Mouse (Mus musculus) neural tube, embryonic 11.5 days (tissue): Measurements from ENCODE around the gene Sparc. TPM values are rescaled to one million over a fixed set of nuclear protein-coding genes. Genes with fewer than 3 reads are reported as not detected.
"Not testable (repeated sequence)": the region's sequence is repeated elsewhere in the genome, so short reads cannot be mapped to it uniquely, and the experiment has no call there.

ENCODE experiments used
- ATAC-seq: fragments of 200-750 bp; cut with Nextera tagmentation; 2 replicates; pipeline ENCODE4 v1.8.0; 2017; ENCODE audit warnings: moderate number of reproducible peaks, mild to moderate bottlenecking, moderate TSS enrichment, moderate library complexity; ENCODE audit not compliant: insufficient read depth, low FRiP score, low TSS enrichment
- DNase-seq: peaks from one replicate; pipeline ENCODE4 v3.0.0-alpha.2; 2015; ENCODE audit warnings: low spot score
- H3K27ac ChIP-seq: fragments of 300-500 bp; sonication (generic); 2 replicates; pipeline ENCODE4 v1.5.1; 2014; ENCODE audit warnings: low read depth, mild to moderate bottlenecking, low read length
- H3K27me3 ChIP-seq: fragments of 300-500 bp; sonication (generic); 2 replicates; pipeline ENCODE4 v1.6.1; 2014; ENCODE audit warnings: mild to moderate bottlenecking, low read length, mixed read lengths; ENCODE audit not compliant: control insufficient read depth, insufficient read depth
- H3K36me3 ChIP-seq: fragments of 300-500 bp; sonication (generic); 2 replicates; pipeline ENCODE4 v1.6.1; 2014; ENCODE audit warnings: mild to moderate bottlenecking, low read length, moderate library complexity, mixed read lengths; ENCODE audit not compliant: control insufficient read depth, insufficient read depth
- H3K4me1 ChIP-seq: fragments of 300-500 bp; sonication (generic); 2 replicates; pipeline ENCODE4 v1.6.1; 2014; ENCODE audit warnings: low read length, mixed read lengths; ENCODE audit not compliant: control insufficient read depth, insufficient read depth
- H3K4me2 ChIP-seq: fragments of 300-500 bp; sonication (generic); 2 replicates; pipeline ENCODE4 v1.6.1; 2014; ENCODE audit warnings: low read depth, mild to moderate bottlenecking, moderate library complexity
- H3K4me3 ChIP-seq: fragments of 300-500 bp; sonication (generic); 2 replicates; pipeline ENCODE4 v1.5.1; 2014; ENCODE audit warnings: low read depth, low read length
- H3K9ac ChIP-seq: fragments of 300-500 bp; sonication (generic); 2 replicates; pipeline ENCODE4 v1.6.1; 2014; ENCODE audit warnings: mild to moderate bottlenecking, low read length
- H3K9me3 ChIP-seq: fragments of 300-500 bp; sonication (generic); 2 replicates; pipeline ENCODE4 v1.6.1; 2016; ENCODE audit warnings: low read length; ENCODE audit not compliant: control insufficient read depth
- WGBS: fragments of 180-500 bp; shearing (Covaris S2); extraction: QIAGEN DNeasy Blood & Tissue Kit; methylation state at CpG from one replicate; pipeline ENCODE4 v1.1.7; 2014; 5-methylcytosine and 5-hydroxymethylcytosine counted together
- polyA plus RNA-seq: library from polyadenylated mRNA; unstranded; fragments of >200 nt; fragmentation: Nextera tagmentation; extraction: Ambion mirVana; gene quantifications from 2 replicates; pipeline ENCODE4 v1.2.1, GENCODE M21; 2014

The Sparc gene
- polyA plus RNA-seq, 1 experiment from 2014 or later: 450 TPM

DNA sequence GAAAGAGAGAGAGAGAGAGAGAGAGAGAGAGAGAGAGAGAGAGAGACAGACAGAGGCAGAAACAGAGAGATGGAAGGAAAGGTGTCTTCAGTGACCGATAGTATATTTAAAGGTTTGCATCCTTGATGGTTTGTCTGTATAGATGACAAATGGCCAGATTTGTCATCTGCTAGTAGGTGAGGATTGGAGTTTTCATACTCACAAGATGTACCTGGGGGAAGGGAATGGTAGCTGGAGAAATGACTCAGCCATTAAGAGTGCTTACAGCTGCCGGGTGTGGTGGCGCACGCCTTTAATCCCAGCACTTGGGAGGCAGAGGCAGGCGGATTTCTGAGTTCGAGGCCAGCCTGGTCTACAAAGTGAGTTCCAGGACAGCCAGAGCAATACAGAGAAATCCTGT is 7.3 kb downstream of the Sparc start:
- peaks cover 14% of the 10 kb centered on the region for H3K4me1 ChIP-seq
- WGBS: 77% methylated on average over 6 of the region's 6 CpGs
- not testable (repeated sequence) for H3K27ac ChIP-seq, DNase-seq, ATAC-seq, H3K27me3 ChIP-seq, H3K9ac ChIP-seq, H3K36me3 ChIP-seq, H3K9me3 ChIP-seq, H3K4me2 ChIP-seq, H3K4me3 ChIP-seq

DNA sequence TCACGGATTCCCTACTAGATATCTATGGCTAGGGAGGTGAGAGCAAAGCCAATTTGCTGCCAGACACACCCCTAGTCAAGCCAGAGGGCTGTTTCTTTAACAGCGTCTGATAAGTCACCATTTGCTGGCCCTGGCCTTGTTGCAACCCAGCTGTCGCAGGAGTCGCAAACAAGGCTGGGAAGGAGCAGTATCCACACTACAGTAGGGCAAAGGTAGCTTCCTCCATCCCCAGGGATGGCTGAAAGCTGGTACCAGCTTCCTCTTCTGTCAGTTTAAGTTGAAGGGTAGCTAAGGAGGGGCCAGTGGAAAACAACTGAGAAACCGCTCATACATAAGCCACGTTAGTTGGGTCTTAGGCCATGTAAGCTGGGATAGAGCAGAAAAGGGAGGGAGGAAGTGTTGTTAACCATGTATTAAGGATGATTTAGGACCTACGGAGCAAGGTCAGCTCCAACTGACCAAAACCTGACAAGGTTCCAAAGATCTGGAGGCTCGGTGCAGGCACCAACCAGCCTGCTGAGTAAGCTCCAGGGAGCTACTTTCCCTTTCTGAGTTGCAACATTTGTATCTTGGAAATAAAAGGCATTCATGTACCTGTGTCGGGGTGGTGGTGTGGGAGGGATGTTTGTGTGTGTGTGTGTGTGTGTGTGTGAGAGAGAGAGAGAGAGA is 7.8 kb downstream of the Sparc start:
- no peak for ATAC-seq
- Histone ChIP-seq H3K9ac (no peak overlapping the region), H3K27me3 (no peaks in the 10 kb centered on the region), H3K4me1 (peaks cover 14% of the 10 kb centered on the region), H3K27ac (no peak overlapping the region), H3K4me3 (no peak overlapping the region), H3K36me3 (no peaks in the 10 kb centered on the region), H3K9me3 (no peaks in the 10 kb centered on the region), H3K4me2 (no peak overlapping the region)
- DNase-seq: no peak
- 66% methylated on average over 9 of the region's 9 CpGs for WGBS

DNA sequence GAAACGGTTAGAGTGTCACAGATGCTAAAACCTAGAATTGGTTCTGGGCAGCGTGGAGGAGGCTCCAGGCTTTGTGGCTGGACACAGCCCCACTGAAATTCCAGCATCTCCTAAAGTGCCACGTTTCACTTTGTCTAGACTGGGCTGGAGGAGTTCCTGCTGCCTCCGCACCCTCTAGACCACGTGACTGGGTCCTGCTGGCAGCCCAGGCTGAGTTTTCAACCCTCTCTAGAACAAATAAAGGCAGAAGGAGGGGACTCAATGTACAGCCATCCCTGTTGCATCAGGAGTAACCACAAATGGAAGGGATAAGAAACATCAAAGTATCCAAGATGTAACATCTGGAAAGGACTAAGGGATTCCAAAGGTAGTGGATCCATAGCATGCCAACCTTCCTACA is 8.7 kb downstream of the Sparc start:
- no peak overlapping the region for H3K4me3 ChIP-seq
- no peak overlapping the region for H3K4me2 ChIP-seq
- no peaks in the 10 kb centered on the region for H3K9me3 ChIP-seq
- no peaks in the 10 kb centered on the region for H3K36me3 ChIP-seq
- ATAC-seq (no peak), DNase-seq (no peak)
- peaks cover 9% of the 10 kb centered on the region for H3K4me1 ChIP-seq
- H3K27me3 ChIP-seq: no peaks in the 10 kb centered on the region
- no peak overlapping the region for H3K9ac ChIP-seq
- no peak overlapping the region for H3K27ac ChIP-seq
- 79% methylated on average over 5 of the region's 5 CpGs for WGBS

DNA sequence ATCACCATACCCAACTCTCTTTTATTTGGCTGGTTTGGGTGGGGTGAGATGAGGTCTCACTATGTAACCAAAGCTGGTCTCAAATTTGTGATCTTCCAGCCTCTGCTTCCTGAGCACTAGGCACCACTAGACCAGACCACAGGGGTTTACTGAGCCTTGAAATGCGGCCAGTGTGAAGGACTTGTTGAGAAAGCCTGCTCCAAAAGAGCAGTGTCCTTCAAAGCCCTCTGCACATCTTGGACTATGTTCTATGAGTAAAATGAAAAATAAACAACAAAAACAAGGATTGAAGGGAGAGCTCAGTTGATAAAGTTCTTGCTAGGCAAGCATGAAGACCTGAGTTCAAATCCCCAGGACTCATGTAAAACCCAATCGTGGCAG is 9.6 kb downstream of the Sparc start:
- WGBS: 93% methylated on average over 2 of the region's 2 CpGs
- peaks cover 2% of the 10 kb centered on the region for H3K4me1 ChIP-seq

DNA sequence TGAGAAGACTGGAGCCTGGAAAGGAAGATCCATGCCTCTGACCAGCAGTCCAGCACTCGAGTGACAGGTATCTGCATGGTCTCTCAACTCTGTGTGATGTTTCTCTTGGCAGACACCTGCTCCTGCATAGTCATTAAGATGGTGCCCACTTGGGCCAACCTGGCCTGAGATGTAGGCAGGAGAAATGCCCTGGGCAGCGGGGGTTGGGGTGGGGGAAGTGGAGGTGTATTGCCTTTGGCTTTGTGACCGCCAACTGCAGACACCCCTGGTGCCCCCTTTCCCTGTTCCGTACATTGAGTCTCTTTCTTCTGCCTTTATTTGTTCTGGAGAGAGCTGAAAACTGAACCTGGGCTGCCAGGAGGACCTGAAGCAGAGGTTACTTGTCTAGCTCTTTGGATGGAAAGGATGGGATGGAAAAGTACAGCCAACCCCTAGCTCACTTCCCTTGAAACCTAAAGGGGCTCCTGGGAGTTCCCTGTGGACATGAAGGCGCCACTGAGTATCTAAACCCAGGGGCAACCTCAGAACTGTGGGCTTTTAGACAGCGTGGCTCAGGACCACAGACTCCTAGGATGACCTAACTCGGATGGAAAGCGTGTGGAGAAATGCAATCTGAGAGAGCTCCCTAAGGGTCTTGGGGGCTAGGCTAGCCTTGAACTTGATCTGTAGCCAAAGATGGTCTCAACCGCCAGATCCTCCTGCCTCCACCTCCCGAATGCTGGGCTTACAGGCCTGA is 10.1 kb downstream of the Sparc start:
- no peak overlapping the region for H3K4me3 ChIP-seq
- WGBS: 90% methylated on average over 10 of the region's 10 CpGs
- no peaks in the 10 kb centered on the region for H3K27me3 ChIP-seq
- DNase-seq (no peak), ATAC-seq (no peak)
- H3K4me1 ChIP-seq: no peaks in the 10 kb centered on the region; the same call in 1 of the 2 replicates
- no peak overlapping the region for H3K27ac ChIP-seq
- H3K9me3 ChIP-seq: no peaks in the 10 kb centered on the region
- no peak overlapping the region for H3K4me2 ChIP-seq
- peaks cover 2% of the 10 kb centered on the region; the same call in 1 of the 2 replicates for H3K36me3 ChIP-seq
- no peak overlapping the region for H3K9ac ChIP-seq

More for the DNA sequence above, 9.6 kb downstream of the Sparc start:
- H3K4me2 ChIP-seq: no peak overlapping the region
- H3K36me3 ChIP-seq: peaks cover 2% of the 10 kb centered on the region; the same call in 1 of the 2 replicates
- no peaks in the 10 kb centered on the region for H3K27me3 ChIP-seq
- no peak overlapping the region for H3K4me3 ChIP-seq
- no peak for ATAC-seq
- no peaks in the 10 kb centered on the region for H3K9me3 ChIP-seq
- no peak for DNase-seq
- H3K27ac ChIP-seq: no peak overlapping the region
- H3K9ac ChIP-seq: no peak overlapping the region

DNA sequence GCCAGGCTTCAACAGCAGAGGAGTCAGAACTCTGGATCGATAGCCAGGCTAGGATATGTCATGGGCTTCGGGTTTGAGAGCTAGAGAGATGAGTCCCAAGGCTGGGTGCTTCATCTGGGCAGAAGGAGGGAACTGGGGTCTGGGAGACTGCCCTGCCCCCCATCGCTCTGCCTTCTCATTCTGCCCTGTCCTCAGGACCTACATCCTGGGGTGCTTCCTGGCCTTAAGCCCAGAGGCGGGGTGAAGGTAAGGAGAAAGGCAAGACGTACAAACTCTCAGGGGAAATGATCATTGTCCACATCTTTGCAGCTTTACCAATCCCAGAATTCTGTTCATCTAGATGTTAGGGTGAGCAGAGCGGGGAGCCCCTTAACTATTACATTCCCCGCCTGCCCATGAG is 10.9 kb downstream of the Sparc start:
- DNase-seq (no peak), ATAC-seq (no peak)
- Histone ChIP-seq H3K27me3 (no peaks in the 10 kb centered on the region), H3K4me2 (no peak overlapping the region), H3K9ac (no peak overlapping the region), H3K36me3 (peaks cover 2% of the 10 kb centered on the region; the same call in 1 of the 2 replicates), H3K4me1 (no peaks in the 10 kb centered on the region), H3K9me3 (no peaks in the 10 kb centered on the region), H3K4me3 (no peak overlapping the region), H3K27ac (no peak overlapping the region)
- 80% methylated on average over 7 of the region's 7 CpGs for WGBS

DNA sequence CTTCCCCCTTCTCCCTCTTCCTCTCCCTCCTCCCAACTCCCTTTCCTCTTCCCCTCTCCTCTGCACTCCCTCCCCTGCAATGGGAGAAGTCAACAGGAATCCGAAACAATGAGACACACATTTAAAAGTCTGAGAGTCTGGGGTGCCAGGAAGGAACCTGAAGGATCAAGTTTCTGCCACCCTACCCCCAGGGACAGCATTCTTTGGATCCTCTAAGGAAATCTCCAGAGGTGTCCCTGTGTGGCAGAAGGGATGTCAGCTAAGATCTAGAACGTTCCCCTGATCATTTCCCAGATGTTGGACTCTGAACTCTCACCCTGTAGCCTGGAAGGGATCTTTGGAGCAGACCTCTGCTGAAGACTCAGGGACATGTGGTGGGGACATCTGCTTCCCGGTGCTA is 12.5 kb downstream of the Sparc start:
- ATAC-seq (no peak), DNase-seq (no peak)
- Histone ChIP-seq H3K9ac (no peak overlapping the region), H3K27ac (no peak overlapping the region), H3K27me3 (no peaks in the 10 kb centered on the region), H3K36me3 (peaks cover 2% of the 10 kb centered on the region; the same call in 1 of the 2 replicates), H3K4me3 (no peak overlapping the region), H3K4me2 (no peak overlapping the region), H3K9me3 (no peaks in the 10 kb centered on the region), H3K4me1 (no peaks in the 10 kb centered on the region)
- whole genome bisulfite sequencing: 72% methylated on average over 3 of the region's 3 CpGs

DNA sequence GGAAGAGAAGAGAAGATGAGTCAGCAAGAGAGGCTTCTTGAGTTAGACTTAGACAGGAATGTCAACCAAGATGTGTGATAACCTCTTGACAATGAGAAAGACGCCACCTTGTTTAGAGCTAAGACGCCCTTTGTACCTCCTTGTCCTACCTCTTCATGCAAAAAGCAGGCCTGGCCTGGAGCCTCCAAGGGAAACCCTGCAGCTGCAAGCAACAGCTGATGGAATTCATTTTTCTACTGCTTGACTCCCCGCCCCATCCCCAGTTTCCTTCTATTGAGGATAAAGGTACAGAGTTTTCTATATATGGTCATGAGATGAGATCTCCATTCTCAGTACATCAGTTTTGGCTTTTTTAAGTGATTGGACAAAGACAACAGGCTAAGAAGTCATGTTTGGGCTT is 13.0 kb downstream of the Sparc start:
- H3K36me3 ChIP-seq: peaks cover 2% of the 10 kb centered on the region; the same call in 1 of the 2 replicates
- 94% methylated on average over 3 of the region's 3 CpGs for WGBS
- H3K4me1 ChIP-seq: no peaks in the 10 kb centered on the region
- no peaks in the 10 kb centered on the region for H3K9me3 ChIP-seq
- DNase-seq: no peak
- ATAC-seq: no peak
- no peak overlapping the region for H3K9ac ChIP-seq
- H3K4me3 ChIP-seq: no peak overlapping the region
- no peak overlapping the region for H3K27ac ChIP-seq
- no peak overlapping the region for H3K4me2 ChIP-seq
- H3K27me3 ChIP-seq: no peaks in the 10 kb centered on the region

DNA sequence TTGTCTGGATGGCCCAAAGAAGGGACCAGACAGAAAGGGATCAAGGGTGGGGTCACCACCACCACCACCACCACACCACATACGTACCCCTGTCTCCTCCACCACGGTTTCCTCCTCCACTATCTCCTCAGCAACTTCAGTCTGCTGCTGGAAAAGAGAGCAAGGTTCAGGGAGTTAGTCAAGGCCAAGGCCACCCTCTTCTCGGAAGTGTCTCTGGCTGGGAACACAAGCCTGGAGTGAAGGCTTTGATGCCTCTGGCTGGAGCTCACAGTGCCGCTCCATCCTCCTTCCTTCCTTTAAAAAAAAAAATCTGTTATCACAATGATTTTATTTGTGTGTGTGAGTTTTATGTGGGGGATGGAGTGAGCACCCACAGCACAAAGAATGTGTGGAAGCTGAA is 15.8 kb downstream of the Sparc start:
- H3K36me3 ChIP-seq: peaks cover 4% of the 10 kb centered on the region; the same call in 1 of the 2 replicates
- no peak overlapping the region for H3K27ac ChIP-seq
- no peak overlapping the region for H3K4me3 ChIP-seq
- no peak for DNase-seq
- ATAC-seq: no peak
- H3K9ac ChIP-seq: no peak overlapping the region
- 87% methylated on average over 4 of the region's 4 CpGs for WGBS
- H3K27me3 ChIP-seq: no peaks in the 10 kb centered on the region
- no peak overlapping the region for H3K4me2 ChIP-seq
- H3K4me1 ChIP-seq: no peaks in the 10 kb centered on the region
- no peaks in the 10 kb centered on the region for H3K9me3 ChIP-seq
